Mouse (Mus musculus) MEL (cell line): ENCODE measurements at regions not wholly inside any gene's neighbourhood (a gene's known extent, or its start where the extent isn't known, plus 50 kb on each side); places are given as distances from the start of the nearest gene placed in this dataset.

Experiments
- CHD1 ChIP-seq: IDR thresholded peaks from 2 replicates; pipeline ENCODE4 v1.6.1; 2012; ENCODE audit warnings: low read depth, mild to moderate bottlenecking, inconsistent platforms, low read length, improper control_type of control experiment
- CTCF ChIP-seq, 3 experiments: IDR thresholded peaks in 2 of 3; conservative IDR thresholded peaks in 1 of 3; 2 replicates each; pipeline ENCODE4 v1.5.1; 2011 to 2012; ENCODE audit warnings: low read length in 3 of 3, low read depth in 2 of 3, mild to moderate bottlenecking in 2 of 3, improper control_type of control experiment in 1 of 3, inconsistent platforms in 1 of 3, mixed read lengths in 1 of 3, moderate library complexity in 1 of 3; ENCODE audit not compliant: control insufficient read depth in 1 of 3, insufficient read depth in 1 of 3, poor library complexity in 1 of 3, severe bottlenecking in 1 of 3
- E2F4 ChIP-seq: IDR thresholded peaks from 2 replicates; pipeline ENCODE4 v1.6.1; 2011; ENCODE audit warnings: low read depth, low read length, improper control_type of control experiment, borderline replicate concordance
- MEF2A ChIP-seq: IDR thresholded peaks from 2 replicates; pipeline ENCODE4 v1.6.1; 2014; ENCODE audit warnings: low read depth, mild to moderate bottlenecking, inconsistent platforms, low read length, improper control_type of control experiment; ENCODE audit not compliant: poor library complexity, insufficient replicate concordance, severe bottlenecking; ENCODE audit errors: extremely low read depth
- MYC ChIP-seq: IDR thresholded peaks from 2 replicates; pipeline ENCODE4 v1.6.1; 2011; ENCODE audit warnings: low read depth, mild to moderate bottlenecking, low read length, improper control_type of control experiment, moderate library complexity
- POLR2A ChIP-seq, 2 experiments: IDR thresholded peaks; 2 replicates each; pipeline ENCODE4 v1.6.1; 2011 to 2012; ENCODE audit warnings: low read length in 2 of 2, mild to moderate bottlenecking in 2 of 2, control low read depth in 1 of 2, improper control_type of control experiment in 1 of 2, low read depth in 1 of 2, moderate library complexity in 1 of 2; ENCODE audit not compliant: control insufficient read depth in 1 of 2, insufficient read depth in 1 of 2, poor library complexity in 1 of 2
- POLR2AphosphoS2 ChIP-seq: IDR thresholded peaks from 2 replicates; pipeline ENCODE4 v1.6.1; 2011; ENCODE audit warnings: low read length, improper control_type of control experiment

- TF ChIP-seq POLR2A (IDR thresholded peaks at IDR 0.05; ENCODE audit: control insufficient read depth in 1 of 2, insufficient read depth in 1 of 2, low read depth in 1 of 2, low read length in 2 of 2, poor library complexity in 1 of 2), result no peak
- no peak for TF ChIP-seq CHD1
- TF ChIP-seq MYC, result no peak
- TF ChIP-seq POLR2AphosphoS2, result no peak
- TF ChIP-seq CTCF (IDR thresholded peaks at IDR 0.05 in 2 of 3, conservative IDR thresholded peaks at IDR 0.05 in 1 of 3; ENCODE audit: control insufficient read depth in 1 of 3, insufficient read depth in 1 of 3, low read depth in 2 of 3, low read length in 3 of 3, poor library complexity in 1 of 3, severe bottlenecking in 1 of 3), result no peak
- TF ChIP-seq MEF2A, result no peak
- TF ChIP-seq E2F4, result no peak
These were observed 82.8 kb upstream of the Pcgf5 start for GRCm38 (mm10) chr19:36265276-36265675.
